Mouse (Mus musculus) stomach, postnatal 0 days (tissue): ENCODE results near the gene Tada1. TPM values are rescaled to one million over a fixed set of nuclear protein-coding genes. Genes with fewer than 3 reads are reported as not detected.

ENCODE experiments used
- ATAC-seq: fragments of 200-750 bp; cut with Nextera tagmentation; 2 replicates; pipeline ENCODE4 v1.8.0; 2017; ENCODE audit not compliant: low FRiP score, low TSS enrichment
- DNase-seq: peaks from one replicate; pipeline ENCODE4 v3.0.0-alpha.2; 2016; ENCODE audit warnings: low spot score
- H3K27ac ChIP-seq: fragments of 300-500 bp; sonication (generic); replicated peaks from 2 replicates; pipeline ENCODE4 v1.5.1; 2014; ENCODE audit warnings: mild to moderate bottlenecking, control low read depth
- H3K27me3 ChIP-seq: fragments of 300-500 bp; sonication (generic); 2 replicates; pipeline ENCODE4 v1.6.1; 2014; ENCODE audit warnings: low read length; ENCODE audit not compliant: control insufficient read depth, insufficient read depth
- H3K36me3 ChIP-seq: fragments of 300-500 bp; sonication (generic); 2 replicates; pipeline ENCODE4 v1.6.1; 2014; ENCODE audit warnings: low read length, mixed read lengths; ENCODE audit not compliant: control insufficient read depth, insufficient read depth
- H3K4me1 ChIP-seq: fragments of 300-500 bp; sonication (generic); replicated peaks from 2 replicates; pipeline ENCODE4 v1.6.1; 2014; ENCODE audit warnings: antibody characterized with exemption; ENCODE audit not compliant: control insufficient read depth, insufficient read depth
- H3K4me2 ChIP-seq: fragments of 300-500 bp; sonication (generic); replicated peaks from 2 replicates; pipeline ENCODE4 v1.6.1; 2014; ENCODE audit warnings: low read depth, mild to moderate bottlenecking, control low read depth, moderate library complexity
- H3K4me3 ChIP-seq: fragments of 300-500 bp; sonication (generic); 2 replicates; pipeline ENCODE4 v1.5.1; 2014; ENCODE audit warnings: low read depth, low read length, control low read depth
- H3K9ac ChIP-seq: fragments of 300-500 bp; sonication (generic); 2 replicates; pipeline ENCODE4 v1.6.1; 2014; ENCODE audit warnings: mild to moderate bottlenecking, low read length, control low read depth, mixed read lengths
- H3K9me3 ChIP-seq: fragments of 300-500 bp; sonication (generic); 2 replicates; pipeline ENCODE4 v1.6.1; 2016; ENCODE audit warnings: low read length; ENCODE audit not compliant: control insufficient read depth
- CTCF ChIP-seq: IDR thresholded peaks from 2 replicates; pipeline ENCODE4 v1.5.1; 2016; ENCODE audit warnings: antibody characterized with exemption, low read depth, mild to moderate bottlenecking, moderate library complexity
- EP300 ChIP-seq: optimal IDR thresholded peaks from 2 replicates; pipeline ENCODE3; 2016; ENCODE audit warnings: antibody characterized with exemption
- WGBS: fragments of 180-500 bp; shearing (Covaris S2); extraction: QIAGEN DNeasy Blood & Tissue Kit; methylation state at CpG from one replicate; pipeline ENCODE4 v1.1.7; 2014; 5-methylcytosine and 5-hydroxymethylcytosine counted together
- polyA plus RNA-seq: library from polyadenylated mRNA; unstranded; fragments of >200 nt; fragmentation: Nextera tagmentation; extraction: Ambion mirVana; gene quantifications from 2 replicates; pipeline ENCODE4 v1.2.1, GENCODE M21; 2015

Gene Tada1
- polyA plus RNA-seq, 1 experiment from 2014 or later, result 18.8 TPM

DNA sequence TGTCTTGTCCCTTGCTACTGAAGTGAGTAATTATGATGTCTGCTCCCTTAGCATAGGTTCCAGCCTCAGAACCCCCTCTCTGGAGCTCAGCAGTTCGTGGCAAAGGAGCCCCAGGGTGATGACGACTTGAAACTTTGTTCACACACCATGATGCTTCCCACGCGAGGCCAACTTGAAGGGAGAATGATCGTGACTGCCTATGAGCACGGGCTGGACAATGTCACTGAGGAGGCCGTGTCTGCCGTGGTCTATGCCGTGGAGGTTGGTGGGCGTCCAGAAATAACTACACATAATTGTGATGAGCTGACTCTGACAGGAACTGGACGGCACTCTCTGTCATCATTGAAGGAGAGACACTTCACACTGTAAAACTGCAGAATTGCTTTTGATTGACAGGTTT lies 9.6 kb downstream of the Tada1 start:
- H3K4me3 ChIP-seq, result no peak overlapping the region
- no peak for ATAC-seq
- 89% methylated on average over 11 of the region's 11 CpGs for WGBS

DNA sequence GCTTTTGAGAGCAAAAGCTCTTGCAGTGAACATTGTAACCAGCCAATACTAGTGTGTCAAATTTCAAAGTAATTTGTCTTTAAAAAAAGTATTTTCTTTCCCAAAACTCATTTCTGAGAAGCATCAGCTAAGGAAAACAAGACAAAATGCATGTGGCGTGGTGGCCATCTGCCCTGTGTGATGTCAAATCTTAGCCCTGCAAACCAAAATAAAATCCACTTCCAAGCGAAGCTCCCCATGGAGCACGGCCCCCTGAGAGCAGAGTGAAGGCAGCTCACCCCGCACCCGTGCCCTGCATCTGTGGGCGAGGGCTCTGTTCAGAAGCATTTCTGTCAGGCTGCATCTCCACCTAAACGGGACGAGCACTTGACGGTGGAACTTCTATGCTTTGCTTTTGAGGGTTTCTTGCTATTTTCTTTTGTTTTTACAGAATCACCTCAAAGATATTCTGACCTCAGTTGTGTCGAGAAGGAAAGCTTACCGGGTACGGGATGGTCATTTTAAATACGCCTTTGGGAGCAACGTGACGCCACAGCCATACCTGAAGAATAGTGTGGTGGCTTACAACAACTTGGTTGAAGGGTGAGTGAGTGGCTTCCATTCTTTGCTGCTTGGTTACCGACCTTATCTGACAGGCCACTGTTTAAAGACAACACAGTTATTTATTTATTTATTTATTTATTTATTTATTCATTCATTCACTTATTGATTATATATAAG lies 10.7 kb downstream of the Tada1 start:
- Histone ChIP-seq H3K9ac (no peak overlapping the region), H3K4me2 (no peak overlapping the region), H3K36me3 (peaks cover 38% of the 10 kb centered on the region), H3K9me3 (no peaks in the 10 kb centered on the region), H3K4me1 (no peaks in the 10 kb centered on the region), H3K27ac (no peak overlapping the region), H3K4me3 (no peak overlapping the region), H3K27me3 (no peaks in the 10 kb centered on the region)
- no peak for TF ChIP-seq CTCF
- no peak for TF ChIP-seq EP300
- ATAC-seq (no peak), DNase-seq (no peak)
- WGBS, result 92% methylated on average over 16 of the region's 16 CpGs

More for the DNA sequence above, 9.6 kb downstream of the Tada1 start:
- Histone ChIP-seq H3K9me3 (no peaks in the 10 kb centered on the region), H3K36me3 (peaks cover 38% of the 10 kb centered on the region), H3K9ac (no peak overlapping the region), H3K4me2 (no peak overlapping the region), H3K27ac (no peak overlapping the region), H3K27me3 (no peaks in the 10 kb centered on the region), H3K4me1 (no peaks in the 10 kb centered on the region)
- DNase-seq, result no peak
- TF ChIP-seq EP300 (no peak), CTCF (no peak)

GRCm38 (mm10) chr1:166391671-166392070 lies 12.8 kb downstream of the Tada1 start:
- Histone ChIP-seq H3K27ac (no peak overlapping the region), H3K9ac (no peak overlapping the region), H3K36me3 (peaks cover 26% of the 10 kb centered on the region; the same call in 1 of the 2 replicates), H3K9me3 (no peaks in the 10 kb centered on the region), H3K4me1 (no peaks in the 10 kb centered on the region), H3K27me3 (no peaks in the 10 kb centered on the region), H3K4me3 (no peak overlapping the region), H3K4me2 (no peak overlapping the region)
- no peak for DNase-seq
- 88% methylated on average over 6 of the region's 6 CpGs for WGBS
- no peak for TF ChIP-seq EP300
- no peak for TF ChIP-seq CTCF
- ATAC-seq, result no peak

DNA sequence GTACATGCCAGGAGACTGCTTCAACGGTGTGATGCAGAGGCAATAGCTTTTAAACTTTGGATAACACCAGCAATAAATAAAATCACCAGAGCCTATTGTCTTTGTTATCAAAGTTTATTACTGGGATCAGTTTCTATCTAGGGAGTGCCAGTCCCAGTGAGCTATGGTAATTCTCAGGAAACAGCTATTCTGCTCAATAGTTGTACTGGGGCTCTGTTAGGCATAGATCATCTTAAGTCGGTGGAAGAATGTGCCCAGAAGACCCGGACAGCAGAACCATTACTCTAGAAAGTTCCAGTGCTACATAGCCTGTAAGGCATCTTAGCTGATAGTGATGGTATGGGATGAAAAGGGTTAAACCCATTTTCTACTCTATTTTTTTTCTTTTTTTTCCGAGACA lies 15.9 kb downstream of the Tada1 start:
- 55% methylated on average over 4 of the region's 4 CpGs for WGBS
- H3K27ac ChIP-seq, result no peak overlapping the region
- no peak for ATAC-seq
- no peaks in the 10 kb centered on the region for H3K9me3 ChIP-seq
- no peaks in the 10 kb centered on the region for H3K27me3 ChIP-seq
- no peaks in the 10 kb centered on the region for H3K4me1 ChIP-seq
- H3K4me2 ChIP-seq, result no peak overlapping the region
- TF ChIP-seq CTCF (no peak), EP300 (no peak)
- no peak overlapping the region for H3K9ac ChIP-seq
- DNase-seq, result no peak
- H3K36me3 ChIP-seq, result peaks cover 32% of the 10 kb centered on the region
- H3K4me3 ChIP-seq, result no peak overlapping the region

GRCm38 (mm10) chr1:166395661-166396060 lies 16.8 kb downstream of the Tada1 start:
- H3K4me2 ChIP-seq, result no peak overlapping the region
- H3K4me3 ChIP-seq, result no peak overlapping the region
- no peaks in the 10 kb centered on the region for H3K27me3 ChIP-seq
- no peak overlapping the region for H3K27ac ChIP-seq
- no peak for TF ChIP-seq EP300
- TF ChIP-seq CTCF, result no peak
- H3K4me1 ChIP-seq, result no peaks in the 10 kb centered on the region
- H3K9me3 ChIP-seq, result no peaks in the 10 kb centered on the region
- ATAC-seq (no peak), DNase-seq (no peak)
- H3K9ac ChIP-seq, result no peak overlapping the region
- H3K36me3 ChIP-seq, result peaks cover 31% of the 10 kb centered on the region
- 82% methylated on average over 5 of the region's 5 CpGs for WGBS

DNA sequence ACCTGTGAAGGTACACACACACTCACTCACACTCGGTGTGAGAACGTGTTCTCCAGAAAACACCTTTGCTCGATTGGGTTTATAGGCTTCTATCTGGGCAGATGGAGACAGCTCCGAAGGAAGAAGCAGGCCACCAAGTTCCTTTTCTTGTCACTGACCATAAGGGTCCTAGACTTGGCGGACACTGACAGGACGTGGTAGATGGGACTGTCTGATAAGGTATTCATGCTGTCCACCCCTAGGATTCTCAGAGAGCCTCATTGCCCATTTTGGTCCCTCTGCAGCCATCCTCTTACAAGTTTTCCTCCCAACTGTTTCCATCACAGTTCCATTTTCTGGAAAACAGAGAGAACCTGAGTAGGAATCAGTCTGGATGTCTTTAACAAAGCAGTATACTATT lies 17.5 kb downstream of the Tada1 start:
- Histone ChIP-seq H3K36me3 (peaks cover 26% of the 10 kb centered on the region), H3K27ac (no peak overlapping the region), H3K4me2 (no peak overlapping the region), H3K27me3 (no peaks in the 10 kb centered on the region), H3K9ac (no peak overlapping the region), H3K9me3 (no peaks in the 10 kb centered on the region), H3K4me3 (no peak overlapping the region), H3K4me1 (no peaks in the 10 kb centered on the region)
- DNase-seq, result no peak
- 94% methylated on average over 6 of the region's 6 CpGs for WGBS
- TF ChIP-seq EP300 (no peak), CTCF (no peak)
- ATAC-seq, result no peak
